Mouse (Mus musculus) lung, postnatal 14 days (tissue): ENCODE measurements around the gene Gab2.

Experiments used
- DNase-seq: peaks from one replicate; pipeline ENCODE4 v3.0.0; 2021

Gene Gab2

DNA sequence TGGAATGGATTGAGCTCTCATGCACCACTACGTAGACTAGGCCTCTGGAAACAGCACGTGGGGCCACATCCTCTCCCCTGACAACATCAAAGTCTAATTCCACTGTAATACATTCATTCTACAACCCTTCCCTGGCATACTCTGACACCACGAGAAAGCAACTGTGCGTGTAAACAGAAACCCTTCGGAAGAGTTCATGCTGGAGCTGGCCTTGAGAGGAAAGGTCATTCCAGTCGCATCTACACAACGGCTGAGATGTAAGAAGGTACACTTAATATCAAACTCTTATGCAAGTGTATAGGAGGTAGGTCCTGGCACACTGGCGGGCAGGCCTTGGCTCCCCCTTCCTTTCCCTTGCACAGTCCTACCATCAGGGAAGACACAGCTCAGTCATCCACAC lies 243.0 kb downstream of the Gab2 start:
- DNase-seq, result no peak

DNA sequence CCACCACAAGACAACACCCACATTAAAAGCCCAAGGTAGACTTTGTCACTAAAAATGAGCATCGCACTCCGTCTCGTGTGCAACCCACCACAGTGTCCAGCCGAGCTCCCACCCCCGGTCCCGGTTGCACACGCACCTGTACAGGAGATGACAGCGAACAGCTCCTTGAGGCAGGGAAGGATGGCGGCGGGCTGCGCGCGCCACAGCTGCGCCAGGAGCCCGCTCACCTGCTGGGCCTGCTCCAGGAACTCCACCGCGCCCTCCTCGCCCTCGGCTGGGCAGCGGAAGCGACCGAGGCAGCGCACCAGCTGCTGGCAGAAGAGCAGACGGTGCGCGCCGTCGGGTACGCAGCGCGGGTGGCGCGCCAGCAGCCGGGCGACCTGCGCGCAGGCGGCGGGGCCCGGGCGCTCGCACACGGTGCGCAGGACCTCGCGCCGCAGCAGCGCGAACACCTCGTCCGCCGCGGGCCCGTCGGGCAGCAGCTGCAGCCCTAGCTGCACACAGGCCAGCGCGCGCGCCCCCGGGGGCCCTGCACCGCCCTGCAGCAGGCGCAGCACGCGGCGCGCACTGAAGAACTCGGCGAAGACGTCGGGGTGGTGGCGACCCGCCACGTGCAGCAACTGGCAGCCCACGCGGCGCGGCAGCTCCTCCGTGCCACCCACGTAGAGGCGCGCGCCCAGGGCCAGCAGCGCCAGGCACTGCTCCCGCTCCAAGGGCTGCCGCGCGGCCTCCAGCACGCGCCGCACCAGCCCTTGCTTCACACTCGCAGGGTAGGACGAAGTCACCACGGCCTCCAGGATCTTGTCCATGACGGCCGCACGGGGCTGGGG lies 244.0 kb downstream of the Gab2 start:
- no peak for DNase-seq

DNA sequence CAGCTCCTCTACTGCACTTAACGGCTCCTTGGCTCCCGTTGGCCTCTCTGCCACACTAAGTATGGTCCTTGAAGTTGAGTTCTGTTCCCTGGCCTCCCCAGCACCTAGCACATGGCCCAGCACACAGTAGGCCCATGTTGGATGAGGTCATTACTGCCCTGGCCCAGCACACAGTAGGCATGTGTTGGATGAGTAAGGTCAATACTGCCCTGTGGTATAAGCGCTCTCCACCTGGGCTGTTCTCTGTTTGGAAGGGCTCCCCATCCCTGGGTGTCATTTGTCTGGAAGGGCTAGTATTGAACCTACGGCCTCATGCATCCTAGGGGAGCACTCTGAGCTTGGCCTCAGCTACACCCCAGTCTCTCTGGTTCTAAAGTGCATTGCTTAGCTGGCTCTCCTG lies 246.0 kb downstream of the Gab2 start:
- no peak for DNase-seq

DNA sequence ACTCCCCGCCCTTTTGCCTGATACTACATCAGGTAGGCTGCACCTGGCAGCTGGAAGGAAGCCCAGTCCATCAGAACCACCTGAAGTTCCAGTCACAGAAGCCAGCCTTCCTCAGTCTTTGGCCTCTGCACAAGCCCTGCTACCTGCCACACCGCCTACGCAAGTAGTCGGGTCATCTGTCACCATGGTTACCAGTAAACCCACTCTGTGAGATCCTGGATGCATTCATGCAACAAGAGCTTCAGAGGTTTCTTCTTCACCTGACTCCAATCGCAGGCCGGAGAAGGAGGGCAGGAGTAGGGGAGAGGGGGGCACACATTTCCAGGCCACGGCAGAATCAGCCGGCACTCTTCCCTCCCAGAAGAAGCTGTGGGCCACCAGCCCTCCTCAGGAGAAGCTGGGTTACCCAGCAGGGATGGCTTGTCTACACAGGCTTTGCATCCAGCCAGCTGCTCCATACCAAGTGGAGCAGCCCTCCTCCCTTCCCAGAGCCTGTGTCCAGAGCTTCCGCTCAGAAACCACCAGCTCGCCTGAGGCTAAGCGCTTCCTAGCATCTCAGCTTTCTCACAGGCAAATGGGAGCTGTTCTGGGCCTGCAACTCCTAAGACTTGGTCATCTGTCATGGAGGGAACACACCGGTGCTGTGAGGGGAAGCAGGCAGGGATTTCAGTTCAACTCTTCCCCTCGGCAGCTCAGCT lies 247.7 kb downstream of the Gab2 start:
- DNase-seq, result no peak

DNA sequence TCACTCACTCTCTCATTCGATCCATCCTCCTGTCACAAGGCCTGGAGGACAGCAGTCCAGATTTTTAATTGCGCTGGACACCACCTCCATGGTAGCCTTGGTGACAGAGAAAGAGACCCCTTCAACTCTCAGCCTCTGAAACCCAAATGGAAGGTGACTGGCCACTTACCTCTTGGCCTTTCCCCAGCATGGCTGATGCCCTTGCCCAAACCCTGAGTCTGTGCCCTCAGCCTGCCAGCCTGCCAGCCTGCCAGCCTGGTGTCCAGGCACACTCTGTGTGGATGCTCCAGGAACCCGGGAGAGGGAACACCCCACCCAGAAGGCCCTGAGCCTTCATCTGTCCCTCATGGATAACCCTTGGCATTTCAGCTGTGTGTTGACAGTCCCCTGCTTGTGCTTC lies 248.3 kb downstream of the Gab2 start:
- DNase-seq, result no peak

DNA sequence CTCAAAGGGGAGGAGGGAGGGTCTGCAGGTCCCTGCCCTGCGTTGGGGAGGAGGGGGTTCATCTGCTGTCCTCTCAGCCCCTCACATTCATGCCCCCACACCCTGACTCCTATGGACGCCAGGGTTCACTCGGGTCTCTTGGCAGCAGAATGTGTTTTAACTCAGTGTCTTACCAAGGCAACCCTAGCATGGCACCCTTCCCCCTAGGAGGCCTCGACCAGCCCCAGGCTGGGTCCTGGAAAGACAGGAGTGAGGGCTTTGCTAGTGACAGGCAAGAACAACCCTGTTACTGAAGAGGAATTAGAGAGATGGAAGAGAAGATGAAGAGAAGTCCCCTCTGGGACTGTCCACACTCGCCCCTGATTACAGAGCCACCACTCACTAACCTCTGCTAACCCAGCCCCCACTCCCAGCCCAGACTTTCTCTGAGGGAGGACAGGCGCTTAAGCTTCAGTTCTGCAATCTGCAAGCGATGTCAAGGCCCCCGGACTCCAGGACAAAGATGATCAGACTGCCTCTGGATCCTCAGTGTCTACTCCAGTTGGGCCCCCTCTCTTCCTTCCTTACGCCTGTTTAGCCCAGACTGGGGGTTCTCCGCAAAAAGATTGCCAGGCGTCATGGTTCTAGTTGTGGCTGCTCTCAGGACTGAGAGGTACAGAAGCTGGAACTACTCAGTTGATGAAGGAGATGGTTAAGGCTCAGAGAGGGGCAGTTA lies 249.7 kb downstream of the Gab2 start:
- no peak for DNase-seq

DNA sequence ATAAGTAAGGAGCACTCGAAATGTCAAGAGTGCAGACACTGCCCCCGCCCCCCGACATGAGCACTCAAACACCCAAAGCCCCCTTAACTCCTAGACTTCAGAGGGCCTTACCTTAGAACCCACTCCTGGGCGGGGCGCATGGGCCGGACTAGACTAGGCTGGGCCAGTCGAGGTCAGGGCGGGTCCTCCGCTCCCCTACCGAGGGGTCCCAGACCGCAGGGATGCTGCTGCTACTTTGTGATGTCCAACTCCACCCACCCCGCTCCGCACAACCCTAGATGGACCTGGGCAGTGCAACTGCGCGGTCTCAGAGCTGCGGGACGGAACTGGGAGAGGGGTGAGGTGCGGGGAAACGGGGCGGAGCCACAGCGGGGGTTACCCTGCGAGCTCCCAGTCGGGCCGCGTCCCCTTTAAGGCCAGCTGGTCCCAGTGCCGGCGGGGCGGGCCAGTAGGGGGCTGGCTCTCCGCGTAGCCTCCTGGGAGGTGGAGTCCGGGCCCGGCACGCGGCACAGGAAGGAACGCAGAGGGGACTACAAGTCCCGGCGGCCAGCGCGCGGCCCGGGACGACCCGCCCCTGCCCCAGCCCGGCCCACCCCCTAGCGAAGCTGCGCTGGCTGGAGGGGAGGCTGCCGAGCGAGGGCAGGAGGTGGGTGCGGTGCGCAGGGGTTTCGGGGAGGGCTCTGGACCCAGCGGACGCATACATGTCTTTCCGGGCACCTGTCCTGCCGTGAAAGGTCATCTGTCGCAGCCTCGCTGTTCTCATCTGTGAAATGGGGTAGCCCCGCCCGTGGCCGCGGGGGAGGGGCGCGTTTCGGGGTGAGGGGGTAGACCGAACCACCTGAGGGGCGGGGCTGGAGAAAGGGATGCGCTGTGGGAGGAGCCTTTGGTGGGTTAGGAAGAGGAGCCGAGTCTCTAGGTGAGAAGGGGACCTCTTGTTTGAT lies 250.6 kb downstream of the Gab2 start, which contains the start of the genes Usp35 and Kctd21:
Gene Usp35 (minus strand): TSS at position 295 of the 941 bp plus-strand sequence.
Gene Kctd21 (plus strand): TSS at position 602 of the 941 bp plus-strand sequence.
- DNase-seq, result peak; percentile 95

DNA sequence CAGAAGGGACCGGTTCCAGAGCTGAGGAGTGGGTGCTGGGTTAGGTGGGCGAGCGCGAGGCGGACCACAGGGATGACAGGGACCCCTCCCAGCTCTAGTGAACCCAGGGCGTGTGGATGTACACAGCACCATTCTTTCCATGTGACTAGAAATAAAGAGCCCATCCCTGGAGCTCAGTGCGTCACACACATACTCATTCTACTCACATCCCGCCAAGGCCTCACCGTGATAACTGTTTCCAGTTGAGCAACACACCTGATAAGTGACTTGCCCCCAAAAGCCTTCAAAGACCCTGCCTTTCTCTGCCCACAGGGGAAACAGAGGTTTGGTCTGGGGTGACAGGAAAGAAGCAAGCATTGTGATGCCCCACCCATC lies 251.3 kb downstream of the Gab2 start:
- no peak for DNase-seq

DNA sequence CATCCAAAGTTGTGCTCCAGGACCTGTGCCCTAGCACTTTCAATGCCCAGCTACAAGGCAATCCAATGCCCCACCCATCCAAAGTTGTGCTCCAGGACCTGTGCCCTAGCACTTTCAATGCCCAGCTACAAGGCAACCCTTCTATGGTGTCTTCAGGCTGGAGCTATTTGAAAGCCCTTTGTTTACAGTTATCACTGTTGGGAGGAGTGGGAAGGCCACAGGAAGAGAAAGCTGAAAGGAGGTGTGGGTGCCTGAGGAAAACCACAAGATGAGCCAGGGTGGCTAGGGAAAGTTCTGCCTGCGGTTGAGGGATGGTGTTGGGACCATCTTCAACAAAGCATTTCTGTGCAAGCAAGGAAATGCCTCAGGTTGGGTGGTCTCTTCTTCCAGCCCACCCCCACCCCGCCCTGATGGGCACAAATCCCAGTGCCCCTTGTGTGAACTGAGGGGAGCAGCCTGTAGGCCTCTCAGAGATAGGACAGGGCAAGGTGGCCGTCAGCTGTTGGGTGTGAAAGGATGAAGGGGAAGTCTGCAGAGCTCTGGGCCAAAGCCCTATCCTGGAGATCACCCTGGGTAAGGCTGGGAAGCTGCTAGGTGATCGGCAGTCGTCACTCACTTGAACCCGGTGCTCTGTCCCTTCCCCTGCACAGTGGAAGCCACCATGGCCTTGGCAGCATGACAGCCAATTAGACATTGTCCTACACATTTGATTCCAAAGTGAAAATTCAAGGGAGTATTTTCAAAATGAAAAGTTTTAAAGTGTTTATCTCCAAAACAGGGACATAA lies 251.9 kb downstream of the Gab2 start:
- no peak for DNase-seq

DNA sequence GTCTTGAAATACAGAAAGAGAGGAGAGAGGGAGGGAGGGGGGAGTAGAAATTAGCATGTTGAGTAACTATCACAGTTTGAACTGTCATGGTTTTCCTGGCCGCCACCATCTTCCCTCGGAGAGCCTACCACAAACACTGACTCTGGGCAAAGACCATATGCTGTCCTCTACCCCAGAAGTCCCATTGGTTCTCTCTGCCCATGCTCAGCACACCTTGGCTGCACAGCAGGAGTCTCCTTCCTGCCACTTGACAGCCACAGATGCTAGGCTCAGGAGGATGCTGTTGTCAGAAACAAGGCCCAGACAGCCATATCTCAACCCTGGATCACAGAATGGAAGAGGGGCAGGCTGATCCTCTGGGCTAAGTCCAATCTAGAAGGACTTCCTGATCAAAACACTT lies 253.0 kb downstream of the Gab2 start:
- DNase-seq, result no peak

DNA sequence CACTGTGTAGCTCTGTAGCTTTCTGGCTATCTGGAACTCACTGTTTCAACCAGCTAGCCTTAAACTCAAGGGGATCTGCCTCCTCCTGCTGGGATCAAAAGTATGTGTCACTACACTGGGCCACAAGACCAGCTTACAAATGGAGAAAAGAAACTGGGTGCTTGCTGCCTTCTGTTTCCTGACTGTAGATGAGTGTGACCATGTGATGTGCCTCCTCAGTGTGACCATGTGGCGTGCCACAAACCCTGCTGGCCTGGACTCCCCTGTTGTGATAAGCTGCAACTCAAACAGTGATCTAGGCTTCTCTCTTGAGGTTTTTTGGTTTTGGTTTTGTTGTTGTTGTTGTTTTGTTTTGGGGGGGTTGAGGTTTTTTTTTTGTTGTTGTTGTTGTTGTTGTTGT lies 255.3 kb downstream of the Gab2 start:
- no peak for DNase-seq

DNA sequence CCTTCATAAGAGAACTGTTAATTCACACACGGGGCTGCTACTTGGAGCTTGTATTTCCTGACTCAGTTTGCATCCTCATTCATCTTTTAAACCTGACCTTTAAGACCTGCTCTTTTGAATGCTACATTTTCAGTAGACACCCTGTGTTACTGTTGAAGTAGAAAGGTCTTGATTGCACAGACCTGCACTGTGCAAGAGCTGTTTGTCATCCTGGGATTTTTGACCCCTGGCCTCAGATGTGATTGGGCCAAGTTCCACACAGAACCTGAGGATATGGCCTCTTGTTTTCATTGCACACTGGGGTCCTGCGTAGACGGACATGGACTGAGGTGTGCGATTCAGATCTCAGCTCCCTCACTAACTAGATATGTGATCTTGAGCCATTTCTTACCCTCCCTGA lies 257.2 kb downstream of the Gab2 start:
- DNase-seq, result no peak

DNA sequence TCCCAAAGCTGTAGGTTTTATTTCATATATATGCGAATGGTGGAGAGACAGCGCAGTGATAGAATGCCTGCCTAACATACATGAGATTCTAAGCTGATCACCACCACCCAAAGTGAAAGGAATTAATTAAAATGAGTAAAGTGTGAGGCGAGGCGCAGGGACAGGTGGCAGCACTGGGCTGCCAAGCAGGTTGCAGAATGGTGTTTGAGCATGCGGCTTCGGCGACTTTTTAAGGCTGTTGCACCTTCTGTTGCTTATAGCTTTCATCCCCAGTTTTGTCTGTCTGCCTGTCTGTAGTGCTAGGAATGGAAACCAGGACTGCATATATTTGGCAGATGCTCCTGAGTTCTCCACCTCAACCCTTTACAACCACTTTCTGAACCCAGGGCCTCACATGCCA lies 258.2 kb downstream of the Gab2 start:
- no peak for DNase-seq

DNA sequence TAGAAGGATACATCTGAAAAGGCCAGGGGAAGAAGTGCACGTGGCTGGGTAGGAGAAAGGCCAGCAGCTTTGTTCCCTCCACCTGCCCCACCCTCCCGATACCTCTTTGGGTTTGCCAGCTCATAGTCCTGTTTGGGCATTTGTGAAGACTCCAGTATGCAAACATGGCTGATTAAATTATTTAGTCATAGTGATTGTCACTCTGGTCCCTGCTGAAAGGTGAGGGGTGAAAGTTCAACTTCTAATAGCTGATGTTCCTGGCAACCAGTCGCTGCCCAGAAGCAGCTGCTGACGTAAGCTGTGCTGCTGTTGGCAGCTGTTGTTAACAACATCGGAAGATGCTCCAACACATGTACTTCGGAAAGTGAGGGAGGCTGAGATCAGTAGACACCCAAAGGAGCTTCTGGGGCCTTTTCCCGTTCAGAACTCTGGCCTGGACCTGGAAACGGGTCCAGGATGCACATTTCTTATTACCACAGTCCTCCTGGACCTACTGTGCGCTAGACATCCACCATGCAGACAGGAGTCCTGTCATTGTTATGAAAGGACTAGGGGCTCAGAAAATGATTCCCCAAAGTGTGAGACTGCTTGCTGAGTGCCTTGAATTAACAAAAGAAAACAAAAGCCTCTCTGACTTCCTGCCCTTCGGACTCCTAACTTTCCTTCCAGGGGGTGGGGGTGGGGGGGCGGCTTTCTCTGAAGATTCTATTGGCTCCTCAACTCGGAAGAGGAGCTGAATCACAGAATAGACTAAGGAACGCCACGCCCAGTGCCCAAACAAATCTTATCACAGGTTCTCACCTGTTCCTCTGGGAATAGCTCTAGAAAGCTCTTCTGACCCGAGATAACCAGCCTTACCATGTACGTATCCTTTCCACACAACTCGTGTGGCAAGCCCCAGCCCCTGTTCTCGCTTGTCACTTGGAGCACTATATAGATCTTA lies 259.8 kb downstream of the Gab2 start:
- no peak for DNase-seq

DNA sequence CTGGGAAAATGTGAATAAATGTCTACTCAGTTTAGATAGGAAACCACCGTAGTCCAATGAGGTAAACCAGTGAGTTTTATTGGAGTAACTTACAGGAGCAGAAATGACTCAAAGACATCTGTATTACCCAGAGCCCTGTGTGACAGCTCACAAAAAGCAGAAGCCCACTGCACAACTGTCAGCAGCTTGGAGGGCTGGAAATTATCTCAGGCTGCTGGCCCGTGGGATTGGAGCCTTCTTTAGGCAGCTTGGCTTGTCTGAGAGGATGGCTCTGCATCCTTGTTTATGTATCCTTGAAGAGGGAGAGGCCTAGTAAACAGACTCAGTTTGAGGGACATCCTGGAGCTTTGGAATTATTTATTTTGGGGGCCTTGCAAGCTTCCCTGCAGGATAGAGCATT lies 261.6 kb downstream of the Gab2 start:
- no peak for DNase-seq

DNA sequence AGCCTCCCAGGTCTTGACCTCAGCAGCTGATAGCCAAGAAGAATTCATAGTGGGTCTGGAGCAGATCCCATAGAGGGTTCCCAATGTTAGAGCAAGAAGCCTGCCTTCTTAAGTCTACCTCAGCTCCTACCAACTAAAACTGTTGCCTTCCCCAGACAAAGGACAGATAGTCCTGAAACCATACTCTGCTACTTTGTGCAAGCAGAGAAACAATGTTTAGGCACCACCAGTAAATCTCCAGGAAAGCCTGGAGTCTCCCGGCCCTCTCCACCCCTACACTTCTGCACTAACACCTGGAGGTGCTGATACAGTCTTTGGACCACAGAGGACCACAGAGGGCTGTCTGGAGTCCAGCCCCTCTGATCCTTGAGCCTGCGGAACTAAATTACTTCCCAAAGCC lies 263.3 kb downstream of the Gab2 start:
- no peak for DNase-seq

DNA sequence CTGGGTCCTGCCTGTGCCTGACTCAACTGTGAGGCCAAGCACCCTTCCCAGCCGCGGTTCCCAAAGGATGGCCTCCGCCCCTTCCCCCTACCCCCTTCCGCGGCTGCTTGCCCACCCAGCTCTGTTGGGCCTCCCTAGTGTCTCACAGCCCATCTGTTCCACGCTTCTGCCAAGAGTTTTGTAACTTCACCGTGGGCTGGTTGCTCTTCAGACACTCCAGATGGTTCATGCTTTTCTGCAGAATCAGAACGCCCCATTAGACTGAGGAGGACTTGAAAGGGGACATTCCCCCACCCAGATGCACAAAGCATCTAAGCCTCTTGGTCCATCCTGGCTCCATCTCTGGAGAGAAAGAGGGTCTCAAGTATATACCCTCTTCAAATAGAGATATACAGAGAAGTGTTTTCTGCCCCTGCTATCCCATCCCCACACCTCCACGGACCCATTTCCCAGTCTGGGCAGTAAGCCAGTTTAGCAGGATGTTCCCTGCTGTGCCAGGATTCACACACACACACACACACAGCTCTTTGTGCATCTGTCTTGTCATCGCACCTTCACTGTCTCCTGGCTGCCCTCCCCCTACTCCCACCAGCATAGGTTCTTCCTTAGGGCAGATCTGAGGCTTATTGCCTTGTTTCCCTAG lies 264.0 kb downstream of the Gab2 start:
- DNase-seq, result peak; percentile 31

DNA sequence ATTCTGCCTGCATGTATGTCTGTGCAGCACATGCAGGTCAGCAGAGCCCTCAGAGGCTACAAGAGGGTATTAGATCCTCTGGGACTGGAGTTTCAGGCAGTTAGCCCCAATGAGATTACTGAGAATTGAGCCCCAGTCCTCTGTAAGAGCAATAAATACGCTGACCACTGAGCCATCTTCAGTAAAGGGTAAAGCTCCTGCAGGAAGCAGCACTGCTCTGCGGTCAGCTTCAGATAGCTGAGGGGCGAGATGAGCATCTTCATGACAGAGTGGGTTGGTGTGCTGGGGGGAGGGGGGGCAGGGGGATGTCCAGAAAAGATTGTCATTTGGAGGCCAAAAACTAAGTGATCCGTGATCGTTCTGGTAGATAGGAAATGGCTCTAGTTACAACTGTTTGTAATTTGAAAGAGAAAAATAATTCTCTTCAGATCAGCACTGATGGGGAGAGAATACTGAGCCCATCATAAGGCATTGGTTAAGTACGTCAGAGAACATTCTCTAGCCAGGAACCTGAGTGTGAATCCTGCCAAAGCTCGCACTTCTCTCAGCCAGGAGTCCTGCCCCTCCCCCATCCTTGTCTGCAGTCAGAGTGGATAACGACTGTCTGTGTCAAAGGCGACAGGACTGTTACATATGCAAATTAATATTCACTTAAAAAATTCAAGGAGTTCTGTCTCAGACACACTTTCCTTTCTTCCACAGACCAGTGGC lies 264.9 kb downstream of the Gab2 start:
- no peak for DNase-seq

DNA sequence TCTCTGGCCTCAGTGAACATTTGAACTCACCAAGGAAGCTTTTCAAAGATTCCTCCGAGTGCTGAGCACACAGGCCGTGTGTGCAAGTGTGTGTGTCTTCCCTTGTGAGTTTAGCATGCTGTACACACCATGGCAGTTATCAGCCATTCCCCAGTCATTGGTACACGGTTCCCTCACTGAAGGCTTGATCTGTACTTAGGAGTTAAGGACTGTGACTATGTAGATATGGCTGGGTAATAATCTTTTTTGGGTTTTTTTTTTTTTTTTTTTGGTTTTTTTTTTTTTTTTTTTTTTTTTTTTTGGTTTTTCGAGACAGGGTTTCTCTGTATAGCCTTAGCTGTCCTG lies 265.4 kb downstream of the Gab2 start:
- DNase-seq, result no peak

DNA sequence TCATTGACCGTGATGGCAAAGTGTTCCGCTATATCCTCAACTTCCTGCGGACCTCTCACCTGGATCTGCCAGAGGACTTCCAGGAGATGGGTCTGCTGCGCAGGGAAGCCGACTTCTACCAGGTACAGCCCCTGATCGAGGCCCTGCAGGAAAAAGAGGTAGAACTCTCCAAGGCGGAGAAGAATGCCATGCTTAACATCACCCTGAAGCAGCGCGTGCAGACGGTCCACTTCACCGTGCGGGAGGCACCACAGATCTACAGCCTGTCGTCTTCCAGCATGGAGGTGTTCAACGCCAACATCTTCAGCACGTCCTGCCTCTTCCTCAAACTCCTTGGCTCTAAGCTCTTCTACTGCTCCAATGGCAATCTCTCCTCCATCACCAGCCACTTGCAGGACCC lies 266.1 kb downstream of the Gab2 start:
- no peak for DNase-seq
